ENCODE assay signal across 15 mouse cellular contexts in the genomic region with DNA sequence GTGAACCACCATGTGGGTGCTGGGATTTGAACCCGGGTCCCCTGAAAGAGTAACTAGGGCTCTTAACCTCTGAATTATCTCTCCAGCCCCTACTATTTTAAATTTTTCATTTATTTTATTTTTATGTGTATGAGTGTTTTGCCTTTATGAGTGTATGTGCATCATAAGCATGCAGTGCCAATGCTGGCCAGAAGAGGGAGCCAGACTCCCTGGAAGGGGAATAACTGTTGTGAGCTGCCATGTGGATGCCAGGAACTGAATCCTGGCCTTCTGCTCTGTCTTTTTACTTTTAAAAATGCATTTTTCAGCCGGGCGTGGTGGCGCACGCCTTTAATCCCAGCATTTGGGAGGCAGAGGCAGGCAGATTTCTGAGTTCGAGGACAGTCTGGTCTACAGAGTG. TPM values are rescaled to one million over a fixed set of nuclear protein-coding genes. Genes with fewer than 3 reads are reported as not detected.
DNase-seq lines count a peak whose midpoint lies in the region; ATAC-seq and TF ChIP-seq lines count a peak whose summit lies in the region.
"Had no signal": no experiment of that assay in that cellular context is flagged by ENCODE, and none has a peak within 500 bp of the region (broad histone marks: within the 10 kb centered on the region; RNA-seq: fewer than 3 reads in every experiment).

No protein-coding gene starts in this region.

- no peak for TF ChIP-seq POLR2A in bone marrow macrophage, adult 2 months (IDR thresholded peaks at IDR 0.05; ENCODE audit: borderline replicate concordance, low read depth, low read length)

- no peaks in the 10 kb centered on the region for H3K4me1 ChIP-seq in kidney, postnatal 0 days (replicated peaks; ENCODE audit: insufficient read depth, low read length)
- peaks cover 5% of the 10 kb centered on the region; the same call in 1 of the 2 replicates for H3K4me1 ChIP-seq in bone marrow macrophage, adult 2 months (ENCODE audit: control insufficient read depth, insufficient read depth, low read length)
- H3K4me1 ChIP-seq: stomach, embryonic 15.5 days had no signal

- no peaks in the 10 kb centered on the region for H3K36me3 ChIP-seq in kidney, postnatal 0 days (ENCODE audit: insufficient read depth, low read length)
- H3K36me3 ChIP-seq: hindbrain, embryonic 10.5 days; limb, embryonic 12.5 days; stomach, embryonic 15.5 days had no signal

- no peaks in the 10 kb centered on the region for H3K9me3 ChIP-seq in kidney, postnatal 0 days (replicated peaks; ENCODE audit: low read length)
- H3K9me3 ChIP-seq: limb, embryonic 12.5 days; stomach, embryonic 15.5 days had no signal

- H3K27me3 ChIP-seq in kidney, postnatal 0 days (ENCODE audit: insufficient read depth, low read length), result no peaks in the 10 kb centered on the region
- H3K27me3 ChIP-seq: limb, embryonic 12.5 days; stomach, embryonic 15.5 days had no signal

- H3K4me3 ChIP-seq in kidney, postnatal 0 days (replicated peaks; ENCODE audit: low read depth, low read length), result no peak overlapping the region
- no peak overlapping the region for H3K4me3 ChIP-seq in bone marrow macrophage, adult 2 months (ENCODE audit: insufficient read depth, low read length)
- H3K4me3 ChIP-seq: erythroblast, embryonic 14.5 days; heart, embryonic 10.5 days; hindbrain, embryonic 10.5 days; limb, embryonic 12.5 days; stomach, embryonic 15.5 days had no signal

- H3K4me2 ChIP-seq in kidney, postnatal 0 days (ENCODE audit: low read length), result no peak overlapping the region
- H3K4me2 ChIP-seq: limb, embryonic 12.5 days; midbrain, embryonic 11.5 days; stomach, embryonic 15.5 days had no signal

- no peak for ATAC-seq in CD4-positive, CD25-positive, alpha-beta regulatory T cell, adult 4 months
- ATAC-seq in kidney, postnatal 0 days (replicated peaks; ENCODE audit: low FRiP score, low read depth), result no peak

- WGBS in kidney, postnatal 0 days, result 98% methylated on average over 6 of the region's 6 CpGs

- TF ChIP-seq CTCF in kidney, postnatal 0 days (IDR thresholded peaks at IDR 0.05; ENCODE audit: low read depth), result peak; percentile 49; the same call in 1 of the 2 replicates
- TF ChIP-seq CTCF in bone marrow macrophage, adult 2 months (IDR thresholded peaks at IDR 0.05; ENCODE audit: low read depth, low read length), result peak; percentile 28; the same call in 1 of the 2 replicates

- H3K9ac ChIP-seq in kidney, postnatal 0 days (ENCODE audit: low read depth, low read length), result no peak overlapping the region
- H3K9ac ChIP-seq: limb, embryonic 12.5 days; stomach, embryonic 15.5 days had no signal

- peak; percentile 45 for DNase-seq in CD4-positive, CD25-positive, alpha-beta regulatory T cell, adult 2 months (ENCODE audit: low read depth, low spot score)
- no peak for DNase-seq in kidney, postnatal 0 days (ENCODE audit: low spot score)
- no peak for DNase-seq in kidney, postnatal 14 days
- DNase-seq in B cell, adult 2 months, result peak; percentile 51 to 54
- no peak for DNase-seq in right cerebral cortex, postnatal 4 days
- no peak for DNase-seq in MN1 (ENCODE audit: low spot score)
- DNase-seq: kidney, adult 9 months had no signal

- H3K27ac ChIP-seq in kidney, postnatal 0 days, result no peak overlapping the region
- H3K27ac ChIP-seq in bone marrow macrophage, adult 2 months (ENCODE audit: insufficient read depth, low read depth, low read length), result no peak overlapping the region
- H3K27ac ChIP-seq: heart, embryonic 10.5 days; hindbrain, embryonic 10.5 days; limb, embryonic 12.5 days; stomach, embryonic 15.5 days had no signal

RNA-seq across cellular contexts. Expression of a gene that starts 2.0 kb away (rescaled TPM):
- polyA plus RNA-seq in CD4-positive, CD25-positive, alpha-beta regulatory T cell, adult 4 months (2017; shearing (Covaris generic)), result not detected
- polyA plus RNA-seq in kidney, postnatal 0 days (2015; fragmentation: Nextera tagmentation; extraction: Ambion mirVana), result 2.4 and 2.7 TPM in 2 replicates
- not detected in 2 replicates for polyA plus RNA-seq in bone marrow macrophage, adult 2 months (2012; ENCODE audit: insufficient read depth, insufficient read length, missing spikeins)
- polyA plus RNA-seq: erythroblast, embryonic 14.5 days; midbrain, embryonic 11.5 days had no signal

RNA-seq across cellular contexts. Expression of a gene that starts 25.2 kb away (rescaled TPM):
- 10 to 100 TPM; 20.7 to 24.2 TPM for polyA plus RNA-seq in CD4-positive, CD25-positive, alpha-beta regulatory T cell, adult 4 months (2017; shearing (Covaris generic))
- 12.5 and 14.1 TPM in 2 replicates for polyA plus RNA-seq in kidney, postnatal 0 days (2015; fragmentation: Nextera tagmentation; extraction: Ambion mirVana)
- 12.2 and 15.2 TPM in 2 replicates for polyA plus RNA-seq in bone marrow macrophage, adult 2 months (2012; ENCODE audit: insufficient read depth, insufficient read length, missing spikeins)

RNA-seq across cellular contexts. Expression of a gene that starts 30.1 kb away (rescaled TPM):
- under 1 TPM; 0.19 TPM for polyA plus RNA-seq in CD4-positive, CD25-positive, alpha-beta regulatory T cell, adult 4 months (2017; shearing (Covaris generic))
- polyA plus RNA-seq in kidney, postnatal 0 days (2015; fragmentation: Nextera tagmentation; extraction: Ambion mirVana), result 0.48 and 0.82 TPM in 2 replicates
- polyA plus RNA-seq in bone marrow macrophage, adult 2 months (2012; ENCODE audit: insufficient read depth, insufficient read length, missing spikeins), result not detected in 2 replicates
- polyA plus RNA-seq: erythroblast, embryonic 14.5 days; midbrain, embryonic 11.5 days had no signal

RNA-seq across cellular contexts. Expression of a gene that starts 59.0 kb away (rescaled TPM):
- not detected for polyA plus RNA-seq in CD4-positive, CD25-positive, alpha-beta regulatory T cell, adult 4 months (2017; shearing (Covaris generic))
- 10.8 and 12.3 TPM in 2 replicates for polyA plus RNA-seq in kidney, postnatal 0 days (2015; fragmentation: Nextera tagmentation; extraction: Ambion mirVana)
- polyA plus RNA-seq in bone marrow macrophage, adult 2 months (2012; ENCODE audit: insufficient read depth, insufficient read length, missing spikeins), result not detected in 2 replicates

Comparison
In these comparisons a context has a peak if more than half of its experiments do, and no peak if none do; other contexts are left out.
1. DNase-seq: peak in CD4-positive, CD25-positive, alpha-beta regulatory T cell, adult 2 months (single experiment) and B cell, adult 2 months (2 of 2); none in kidney, postnatal 0 days (single experiment), kidney, postnatal 14 days (single experiment), right cerebral cortex, postnatal 4 days (single experiment) and MN1 (single experiment).